Mouse (Mus musculus) bone marrow macrophage, adult 2 months (primary cell): ENCODE results near the gene Mkrn2os. TPM values are rescaled to one million over a fixed set of nuclear protein-coding genes. Genes with fewer than 3 reads are reported as not detected.
A peak's percentile ranks its signal among the peaks of the same experiment; 100 is the strongest.

Experiments
- H3K27ac ChIP-seq: 2 replicates; pipeline ENCODE4 v1.5.1; 2012; ENCODE audit warnings: low read depth, low read length; ENCODE audit not compliant: insufficient read depth
- H3K4me1 ChIP-seq: 2 replicates; pipeline ENCODE4 v1.6.1; 2012; ENCODE audit warnings: low read length; ENCODE audit not compliant: control insufficient read depth, insufficient read depth
- H3K4me3 ChIP-seq: 2 replicates; pipeline ENCODE4 v1.5.1; 2012; ENCODE audit warnings: mild to moderate bottlenecking, low read length, moderate library complexity; ENCODE audit not compliant: insufficient read depth
- CTCF ChIP-seq: IDR thresholded peaks from 2 replicates; pipeline ENCODE4 v1.5.1; 2012; ENCODE audit warnings: low read depth, mild to moderate bottlenecking, low read length, moderate library complexity
- POLR2A ChIP-seq: IDR thresholded peaks from 2 replicates; pipeline ENCODE4 v1.6.1; 2012; ENCODE audit warnings: mild to moderate bottlenecking, low read depth, low read length, borderline replicate concordance
- polyA plus RNA-seq: library from polyadenylated mRNA; stranded (reverse); fragments of >200 nt; gene quantifications from 2 replicates; pipeline ENCODE4 v1.2.4, GENCODE M21; 2012; ENCODE audit not compliant: missing spikeins, insufficient read depth, insufficient read length

The Mkrn2os gene
- polyA plus RNA-seq, 1 experiment: not detected

- H3K27ac ChIP-seq: no peak overlapping the region
- peaks cover 14% of the 10 kb centered on the region for H3K4me1 ChIP-seq
- H3K4me3 ChIP-seq: no peak overlapping the region
- TF ChIP-seq CTCF (no peak), POLR2A (no peak)
Observed at GRCm38 (mm10) chr6:115607429-115607828, 15.1 kb upstream of the Mkrn2os start.

GRCm38 (mm10) chr6:115606461-115606860, 14.1 kb upstream of the Mkrn2os start:
- H3K27ac ChIP-seq: no peak overlapping the region
- H3K4me1 ChIP-seq: peaks cover 14% of the 10 kb centered on the region
- TF ChIP-seq POLR2A: no peak
- TF ChIP-seq CTCF: no peak
- no peak overlapping the region for H3K4me3 ChIP-seq

- H3K27ac ChIP-seq: peak within 1 kb of the TSS; percentile 45
- peak within 1 kb of the TSS; percentile 99 for H3K4me3 ChIP-seq
- TF ChIP-seq CTCF: no peak
- no peak for TF ChIP-seq POLR2A
- H3K4me1 ChIP-seq: peaks cover 14% of the 10 kb centered on the region
Observed at GRCm38 (mm10) chr6:115601715-115602523, 9.5 kb upstream of the Mkrn2os start, which contains the start of gene Mkrn2. TSS of gene Mkrn2 (plus strand) at chr6:115601902.

- Histone ChIP-seq H3K4me1 (peaks cover 11% of the 10 kb centered on the region; the same call in 1 of the 2 replicates), H3K4me3 (no peak overlapping the region), H3K27ac (no peak overlapping the region)
- no peak for TF ChIP-seq POLR2A
- no peak for TF ChIP-seq CTCF
Observed at GRCm38 (mm10) chr6:115601322-115601714, 8.9 kb upstream of the Mkrn2os start.

- Histone ChIP-seq H3K4me3 (no peak overlapping the region), H3K4me1 (no peaks in the 10 kb centered on the region), H3K27ac (no peak overlapping the region)
- TF ChIP-seq POLR2A (no peak), CTCF (no peak)
Observed at GRCm38 (mm10) chr6:115595667-115596066, 3.3 kb upstream of the Mkrn2os start.

- no peak overlapping the region for H3K4me3 ChIP-seq
- H3K4me1 ChIP-seq: no peaks in the 10 kb centered on the region
- no peak for TF ChIP-seq CTCF
- TF ChIP-seq POLR2A: no peak
- H3K27ac ChIP-seq: no peak overlapping the region
Observed at GRCm38 (mm10) chr6:115594463-115594862, 2.1 kb upstream of the Mkrn2os start.

GRCm38 (mm10) chr6:115593252-115593651, 876 bp upstream of the Mkrn2os start:
- Histone ChIP-seq H3K4me1 (no peaks in the 10 kb centered on the region), H3K27ac (no peak overlapping the region), H3K4me3 (no peak overlapping the region)
- TF ChIP-seq POLR2A (no peak), CTCF (no peak)

GRCm38 (mm10) chr6:115591692-115592359, 550 bp downstream of the Mkrn2os start:
- no peak for TF ChIP-seq CTCF
- TF ChIP-seq POLR2A: no peak
- Histone ChIP-seq H3K4me1 (no peaks in the 10 kb centered on the region), H3K4me3 (no peak overlapping the region), H3K27ac (no peak overlapping the region)

GRCm38 (mm10) chr6:115586321-115586720, 6.1 kb downstream of the Mkrn2os start:
- H3K4me1 ChIP-seq: no peaks in the 10 kb centered on the region
- no peak overlapping the region for H3K27ac ChIP-seq
- no peak for TF ChIP-seq CTCF
- no peak for TF ChIP-seq POLR2A
- H3K4me3 ChIP-seq: no peak overlapping the region

- H3K4me3 ChIP-seq: no peak overlapping the region
- no peak for TF ChIP-seq CTCF
- TF ChIP-seq POLR2A: no peak
Observed at GRCm38 (mm10) chr6:115584176-115584575, 8.2 kb downstream of the Mkrn2os start.

GRCm38 (mm10) chr6:115583430-115584125, 8.8 kb downstream of the Mkrn2os start:
- H3K27ac ChIP-seq: no peak overlapping the region
- H3K4me3 ChIP-seq: no peak overlapping the region
- no peaks in the 10 kb centered on the region for H3K4me1 ChIP-seq
- no peak for TF ChIP-seq CTCF
- TF ChIP-seq POLR2A: no peak

More at GRCm38 (mm10) chr6:115584176-115584575, 8.2 kb downstream of the Mkrn2os start:
- H3K4me1 ChIP-seq: no peaks in the 10 kb centered on the region
- H3K27ac ChIP-seq: no peak overlapping the region
